Mouse (Mus musculus): ENCODE data around the gene Ktn1.

Gene Ktn1

DNA sequence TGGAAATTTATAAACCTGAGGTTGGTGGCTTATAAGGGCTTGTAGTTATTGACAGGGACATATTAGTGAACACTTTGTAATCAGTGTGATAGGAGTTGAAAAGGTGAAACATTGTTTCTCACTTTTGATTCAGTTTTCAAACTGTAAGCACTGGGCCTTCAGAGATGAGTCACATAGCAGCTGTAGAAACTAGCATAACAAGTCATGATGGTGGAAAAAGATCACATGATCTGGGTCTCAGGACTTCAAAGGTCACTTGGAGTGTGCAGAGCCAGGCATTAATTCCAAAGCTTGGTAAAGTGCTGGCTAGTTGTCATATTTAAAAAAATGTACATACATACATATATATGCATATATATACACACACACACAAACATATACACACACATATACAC lies 16.2 kb downstream of the Ktn1 start:
- DNase-seq (ENCODE audit: low read depth, low spot score): no peak

GRCm38 (mm10) chr14:47665061-47665778 lies 17.0 kb downstream of the Ktn1 start:
- no peak for DNase-seq (ENCODE audit: low read depth, low spot score)

GRCm38 (mm10) chr14:47668096-47668495 lies 19.8 kb downstream of the Ktn1 start:
- DNase-seq (ENCODE audit: low read depth, low spot score): no peak

DNA sequence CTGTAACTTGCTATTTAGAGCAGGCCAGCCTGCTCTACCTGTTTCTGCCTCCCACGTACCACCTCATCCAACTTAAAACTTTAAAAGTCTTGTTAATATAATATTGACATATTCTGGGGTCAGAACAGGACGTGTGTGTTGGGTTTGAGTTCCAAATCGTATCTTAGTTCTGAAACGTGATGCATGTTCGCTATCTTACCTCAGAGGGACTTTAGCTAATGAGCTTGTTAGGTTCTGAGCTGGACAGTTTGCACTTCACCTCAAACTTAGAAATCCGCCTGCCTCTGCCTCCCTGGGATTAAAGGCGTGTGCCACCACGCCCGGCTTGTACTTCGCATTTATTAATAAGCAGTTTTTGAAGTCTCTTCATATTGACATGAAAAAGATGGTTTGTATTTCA lies 34.6 kb downstream of the Ktn1 start:
- no peak for DNase-seq (ENCODE audit: low read depth, low spot score)

- DNase-seq (ENCODE audit: low read depth, low spot score): no peak
These were observed 36.3 kb downstream of the Ktn1 start for GRCm38 (mm10) chr14:47684579-47684978.

- no peak for DNase-seq (ENCODE audit: low read depth, low spot score)
These were observed 50.9 kb downstream of the Ktn1 start for GRCm38 (mm10) chr14:47699126-47699525.

DNA sequence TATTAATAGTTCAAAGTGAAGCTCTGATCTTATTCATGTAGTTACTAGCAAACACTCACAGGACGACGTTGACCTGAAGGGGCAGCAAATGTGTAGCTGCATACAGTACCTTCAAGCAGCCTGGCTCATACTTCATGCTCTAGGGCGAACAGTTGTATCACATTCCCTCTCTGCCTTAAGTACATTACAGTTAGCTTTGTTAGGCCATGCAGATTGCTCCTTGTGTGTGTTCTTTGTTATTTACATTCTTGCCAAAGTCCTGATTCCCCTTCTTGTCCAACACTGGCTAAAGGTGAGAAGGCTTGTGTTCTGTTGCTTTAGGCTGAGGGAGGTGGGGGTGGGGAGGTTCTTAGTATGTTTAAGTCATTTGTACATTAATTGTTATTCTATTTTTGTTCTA lies 61.3 kb downstream of the Ktn1 start:
- no peak for DNase-seq (ENCODE audit: low read depth, low spot score)

DNA sequence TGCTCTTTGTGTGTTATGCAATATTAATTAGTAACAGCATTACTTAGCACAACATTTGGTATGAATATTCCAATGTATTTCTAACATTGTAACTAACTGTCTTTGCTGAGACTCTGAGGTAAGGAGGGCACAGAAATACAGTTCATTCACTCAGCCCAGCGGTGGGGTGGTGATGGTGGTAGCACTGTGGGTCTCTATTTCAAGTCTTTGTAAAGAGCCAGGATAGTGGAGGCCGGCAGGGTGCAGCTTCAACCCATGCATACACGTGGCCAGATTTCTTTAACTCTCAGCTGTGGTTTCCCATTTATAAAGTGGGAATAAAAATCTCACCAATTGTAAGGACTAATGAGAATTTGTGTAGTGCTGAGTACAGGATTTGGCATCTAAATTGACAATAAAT lies 67.5 kb downstream of the Ktn1 start:
- DNase-seq (ENCODE audit: low read depth, low spot score): no peak

DNA sequence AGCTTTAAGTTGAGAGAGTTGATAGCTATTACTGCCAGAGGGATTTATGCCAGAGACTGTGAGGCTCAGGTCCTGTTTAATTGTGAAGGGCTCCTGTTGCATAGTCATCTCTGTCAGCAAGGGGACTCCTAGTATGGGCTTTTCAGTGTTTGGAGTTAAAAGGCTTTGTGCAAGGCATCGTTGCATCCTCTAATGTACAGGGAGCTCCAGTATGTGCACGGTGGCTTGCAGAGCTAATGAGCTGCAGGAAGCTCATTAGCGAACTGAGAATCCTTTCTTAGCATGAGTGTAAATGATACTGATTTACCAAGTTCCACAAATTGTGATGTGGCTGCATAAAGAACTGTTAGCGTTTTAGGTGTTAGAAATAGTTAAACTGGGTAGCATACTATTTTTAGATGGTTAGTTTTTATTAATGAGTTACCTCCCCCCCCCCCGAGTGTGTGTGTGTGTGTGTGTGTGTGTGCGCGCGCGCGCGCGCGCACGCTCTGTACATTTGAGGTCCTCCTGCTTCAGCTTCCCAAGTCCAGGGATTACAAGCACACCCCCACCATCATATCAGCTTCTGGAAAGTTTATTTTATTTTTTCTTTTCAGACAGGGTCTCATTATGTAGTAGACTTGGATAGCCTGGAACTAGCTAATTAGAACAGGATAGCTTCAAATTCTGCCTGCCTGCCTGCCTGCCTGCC lies 69.8 kb downstream of the Ktn1 start:
- peak; percentile 2 for DNase-seq (ENCODE audit: low read depth, low spot score)

GRCm38 (mm10) chr14:47720023-47720422 lies 71.8 kb downstream of the Ktn1 start:
- no peak for DNase-seq (ENCODE audit: low read depth, low spot score)

DNA sequence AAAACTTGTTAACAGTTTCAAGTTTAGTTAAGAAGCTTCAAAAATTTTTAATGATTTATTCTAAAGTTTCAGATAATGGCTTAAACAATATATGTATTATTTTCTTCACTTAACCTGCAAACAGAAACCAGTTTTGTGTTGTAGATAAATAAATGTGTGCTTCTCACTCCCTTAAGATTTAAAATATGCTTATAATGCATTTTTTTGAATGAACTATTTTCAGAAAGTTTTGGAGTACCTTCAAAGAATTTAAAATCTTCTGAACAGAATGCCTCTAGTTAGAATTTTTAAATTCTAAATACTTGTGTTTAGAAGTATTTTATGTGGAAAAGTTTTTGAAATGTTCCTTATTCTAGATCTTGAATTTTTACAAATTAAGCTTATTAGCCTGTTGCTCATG lies 74.8 kb downstream of the Ktn1 start:
- no peak for DNase-seq (ENCODE audit: low read depth, low spot score)

DNA sequence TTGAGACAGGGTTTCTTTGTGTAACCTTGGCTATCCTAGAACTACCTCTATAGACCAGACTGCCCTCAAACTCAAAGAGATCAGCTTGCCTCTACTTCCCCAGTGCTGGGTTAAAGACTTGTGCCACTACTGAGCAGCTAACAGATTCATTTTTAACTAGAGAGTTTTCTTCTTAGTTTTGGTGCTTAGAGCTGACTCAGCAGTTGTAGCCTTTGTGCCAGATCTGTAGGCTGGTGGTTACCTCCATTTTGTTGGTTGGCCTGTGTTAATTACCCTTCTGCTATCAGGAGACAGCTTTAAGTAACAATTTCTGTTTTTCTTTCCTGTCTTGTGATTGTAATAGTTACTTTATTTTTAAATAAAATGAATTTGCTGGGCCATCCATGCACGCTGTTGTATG lies 80.3 kb downstream of the Ktn1 start:
- DNase-seq (ENCODE audit: low read depth, low spot score): no peak

GRCm38 (mm10) chr14:47735354-47735753 lies 87.1 kb downstream of the Ktn1 start:
- DNase-seq (ENCODE audit: low read depth, low spot score): no peak

DNA sequence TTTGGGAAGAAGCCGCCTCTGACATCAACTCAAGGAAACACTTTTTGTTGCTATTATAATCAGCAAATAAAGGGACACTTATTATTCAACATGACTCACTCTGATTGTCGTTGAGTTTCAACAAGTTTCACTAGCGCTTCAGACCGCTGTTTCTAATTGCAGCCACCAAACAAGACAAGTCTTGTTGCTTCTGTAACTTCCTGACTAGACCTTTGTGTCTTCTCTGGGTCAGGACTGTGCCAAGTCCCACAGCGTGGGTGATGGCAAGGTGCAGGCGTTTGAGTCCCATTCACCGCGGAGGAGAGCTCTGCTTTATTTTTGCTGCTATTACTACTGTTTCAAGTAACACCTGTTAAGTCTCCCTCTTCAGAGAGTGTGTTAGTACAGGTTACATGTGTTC lies 88.2 kb downstream of the Ktn1 start:
- no peak for DNase-seq (ENCODE audit: low read depth, low spot score)

- no peak for DNase-seq (ENCODE audit: low read depth, low spot score)
These were observed 92.2 kb downstream of the Ktn1 start for GRCm38 (mm10) chr14:47740316-47740996.

GRCm38 (mm10) chr14:47741046-47741445 lies 92.8 kb downstream of the Ktn1 start:
- DNase-seq (ENCODE audit: low read depth, low spot score): no peak

DNA sequence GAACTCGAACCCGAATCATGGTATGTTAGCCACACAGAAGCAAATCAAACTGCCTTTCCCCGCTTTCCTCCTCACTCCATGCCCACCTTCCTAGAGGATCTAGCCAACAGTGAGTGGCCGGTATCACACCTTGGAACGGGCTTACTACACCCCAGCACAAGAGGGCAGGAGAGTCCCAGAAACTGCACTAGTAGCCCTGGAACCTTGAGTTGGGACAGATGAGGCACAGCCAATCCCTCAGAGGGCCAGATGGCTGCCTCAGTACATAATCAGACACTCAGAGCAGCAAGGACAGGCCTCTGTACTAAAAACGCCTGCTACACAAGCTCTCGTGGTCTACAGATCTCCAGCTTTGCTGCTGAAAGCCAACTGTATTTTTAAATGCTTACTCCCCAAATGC lies 94.4 kb downstream of the Ktn1 start:
- DNase-seq (ENCODE audit: low read depth, low spot score): no peak

GRCm38 (mm10) chr14:47745086-47745485 lies 96.8 kb downstream of the Ktn1 start:
- no peak for DNase-seq (ENCODE audit: low read depth, low spot score)

DNA sequence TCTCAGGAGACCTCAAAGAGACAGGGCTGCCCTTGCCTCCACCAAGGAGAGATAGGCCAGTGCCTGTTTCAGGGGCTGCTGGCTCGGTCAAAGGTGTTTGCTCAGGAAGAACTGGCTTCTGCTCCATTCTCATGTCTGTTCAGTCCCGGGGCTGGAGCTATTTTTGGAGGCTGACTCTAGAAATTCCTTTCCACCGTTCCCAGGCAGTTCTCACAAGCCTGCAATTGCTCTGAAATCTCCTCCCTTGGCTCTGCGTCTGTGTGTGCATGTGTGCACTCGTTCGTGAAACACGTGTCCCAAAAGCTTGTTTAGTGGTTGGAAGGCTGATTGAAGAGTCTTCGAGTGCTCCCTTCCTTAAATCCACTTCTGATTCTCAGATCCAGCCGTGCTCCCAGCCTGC lies 99.3 kb downstream of the Ktn1 start:
- DNase-seq (ENCODE audit: low read depth, low spot score): no peak

DNA sequence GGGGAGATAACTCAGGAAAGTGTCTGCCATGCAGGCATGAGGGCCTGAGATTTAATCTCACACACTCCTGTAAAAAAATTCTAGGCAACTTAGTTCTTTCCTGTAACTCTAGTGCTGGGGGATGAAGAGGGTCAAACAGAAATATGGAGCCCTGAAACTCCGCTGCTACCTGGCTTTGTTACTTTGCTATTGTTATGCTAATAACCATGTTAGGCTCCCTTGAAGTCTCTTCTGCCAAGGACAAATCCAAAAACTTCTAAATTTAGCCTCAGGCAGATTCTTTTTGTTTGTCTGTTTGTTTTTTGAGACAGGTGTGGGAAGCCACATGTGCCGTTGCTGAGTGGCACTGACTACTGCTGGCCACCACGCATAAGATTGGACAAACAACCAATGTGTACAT lies 100.5 kb downstream of the Ktn1 start:
- DNase-seq (ENCODE audit: low read depth, low spot score): no peak

- DNase-seq (ENCODE audit: low read depth, low spot score): peak; percentile 71
These were observed 103.4 kb downstream of the Ktn1 start for GRCm38 (mm10) chr14:47751422-47752205.

- DNase-seq (ENCODE audit: low read depth, low spot score): no peak
These were observed 105.3 kb downstream of the Ktn1 start for GRCm38 (mm10) chr14:47753561-47753960.
